Mouse (Mus musculus) adrenal gland, adult (tissue): ENCODE data around the gene D10Jhu81e.
A peak's percentile ranks its signal among the peaks of the same experiment; 100 is the strongest.

Experiments used
- DNase-seq, 2 experiments: peaks; one replicate each; pipeline ENCODE4 v3.0.0; 2022 to 2023; ENCODE audit warnings: low spot score in 1 of 2; ENCODE audit not compliant: inconsistent age in 2 of 2

The D10Jhu81e gene

GRCm38 (mm10) chr10:78163923-78164322, 5.7 kb downstream of the D10Jhu81e start:
- DNase-seq: peak; percentile 69 to 88

GRCm38 (mm10) chr10:78163241-78163640, 6.3 kb downstream of the D10Jhu81e start:
- DNase-seq: no peak

- DNase-seq: no peak
Measured at GRCm38 (mm10) chr10:78162646-78163045, 6.9 kb downstream of the D10Jhu81e start.

DNA sequence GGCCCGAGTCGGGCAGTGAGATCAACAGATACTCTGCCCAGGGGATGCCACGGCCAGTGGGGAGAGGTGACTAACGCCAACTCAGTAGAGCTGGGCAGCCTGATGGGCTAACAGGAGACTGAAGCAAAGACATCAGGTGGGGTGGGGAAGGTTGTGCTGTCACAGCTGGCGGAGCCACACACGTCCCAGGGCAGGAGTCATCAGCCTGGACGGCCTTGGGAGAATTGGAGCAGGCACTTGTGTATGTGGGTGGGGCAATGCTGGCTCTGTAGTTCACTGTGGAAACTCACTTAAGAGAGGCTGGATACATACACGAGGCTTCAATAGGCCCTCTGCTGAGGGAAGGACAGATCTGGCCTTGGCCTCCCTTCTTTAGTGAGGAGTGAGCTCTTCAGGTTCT, 8.5 kb downstream of the D10Jhu81e start:
- peak; percentile 62 to 73 for DNase-seq

DNA sequence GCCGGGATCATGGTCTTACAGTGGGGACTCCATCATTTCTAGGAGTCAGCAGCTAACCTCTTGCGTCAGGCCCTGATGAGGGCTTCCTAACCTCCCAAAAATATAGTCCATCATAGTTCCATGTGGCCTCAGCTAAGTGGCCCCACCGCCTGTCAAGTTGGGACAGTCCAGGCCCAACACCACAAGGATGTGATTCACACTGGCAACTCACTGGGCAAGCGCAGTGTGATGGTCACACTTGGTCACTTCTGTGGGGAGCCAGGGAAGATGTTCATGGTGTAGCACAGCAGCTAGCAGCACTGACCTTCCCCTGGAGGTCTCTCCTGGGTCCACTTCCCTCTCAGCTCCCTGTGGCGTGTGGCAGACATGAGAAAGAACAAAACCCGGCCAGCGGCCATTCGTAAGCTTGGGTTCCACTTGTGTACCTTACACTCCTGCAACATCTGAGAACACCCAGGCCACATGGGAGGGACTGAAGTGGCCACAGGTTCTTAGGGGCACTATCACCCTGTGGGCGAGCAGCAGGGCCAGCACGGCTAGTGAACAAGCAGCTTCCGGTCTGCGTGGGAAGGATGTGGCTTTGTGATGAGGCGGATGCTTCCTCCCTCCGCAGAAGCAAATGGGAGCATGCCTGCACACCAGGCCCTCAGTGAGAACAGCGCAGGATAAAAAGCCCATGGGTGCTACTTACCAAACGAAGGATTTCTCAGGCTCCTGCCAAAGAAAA, 9.1 kb downstream of the D10Jhu81e start:
- DNase-seq: peak in 1 of 2 experiments; percentile 59

- DNase-seq: peak; percentile 86 to 96
Measured at GRCm38 (mm10) chr10:78159906-78160305, 9.7 kb downstream of the D10Jhu81e start.

- DNase-seq: peak; percentile 74 to 89
Measured at GRCm38 (mm10) chr10:78159252-78159878, 10.2 kb downstream of the D10Jhu81e start.

- DNase-seq: peak; percentile 65 to 87
Measured at GRCm38 (mm10) chr10:78158041-78158440, 11.5 kb downstream of the D10Jhu81e start.

- DNase-seq: no peak
Measured at GRCm38 (mm10) chr10:78156926-78157325, 12.7 kb downstream of the D10Jhu81e start.

DNA sequence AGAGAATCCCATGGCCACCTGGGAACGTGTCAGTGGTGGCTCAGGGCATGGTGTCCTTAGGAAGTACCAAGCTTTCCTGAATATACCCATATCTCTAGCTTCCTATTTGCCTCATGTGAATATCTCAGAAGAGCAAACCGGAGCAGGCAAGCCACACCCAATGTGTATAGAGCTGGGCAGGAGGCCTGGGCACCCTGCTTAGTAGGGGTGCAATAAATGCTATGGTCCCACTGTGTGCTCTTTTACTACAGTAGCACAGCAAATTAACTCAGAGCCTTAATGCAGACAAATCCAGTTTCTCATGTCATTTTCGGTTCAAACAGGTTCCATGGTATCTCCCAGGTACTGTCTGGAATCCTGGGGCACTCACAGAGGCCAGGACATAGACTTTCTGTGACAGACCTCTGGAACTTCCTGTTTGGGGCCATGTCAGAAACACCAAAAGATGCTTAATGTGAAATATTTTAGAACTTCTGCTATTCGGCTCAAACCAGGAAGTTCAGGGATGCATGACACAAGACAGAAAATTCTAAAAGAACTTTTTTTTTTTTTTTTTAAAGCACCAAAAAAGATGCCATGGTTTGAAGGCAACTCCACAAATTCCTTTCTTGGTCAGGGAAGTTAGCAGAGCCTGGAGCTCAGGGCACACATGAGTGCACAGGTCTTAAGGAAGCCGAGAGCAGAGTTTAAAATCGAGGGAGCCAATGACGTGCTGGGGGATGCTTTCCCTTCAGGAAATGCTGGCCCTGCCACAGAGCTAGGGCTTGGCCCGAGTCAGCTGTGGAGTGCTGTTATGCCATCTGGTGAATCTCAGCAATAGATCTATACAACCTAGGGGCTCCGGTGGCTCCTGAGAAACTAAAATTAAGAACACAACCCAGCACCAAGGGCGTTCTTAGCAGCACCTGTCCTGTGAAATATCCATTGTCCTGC, 20.5 kb downstream of the D10Jhu81e start:
- no peak for DNase-seq

- no peak for DNase-seq
Measured at GRCm38 (mm10) chr10:78147908-78148441, 21.6 kb downstream of the D10Jhu81e start.

DNA sequence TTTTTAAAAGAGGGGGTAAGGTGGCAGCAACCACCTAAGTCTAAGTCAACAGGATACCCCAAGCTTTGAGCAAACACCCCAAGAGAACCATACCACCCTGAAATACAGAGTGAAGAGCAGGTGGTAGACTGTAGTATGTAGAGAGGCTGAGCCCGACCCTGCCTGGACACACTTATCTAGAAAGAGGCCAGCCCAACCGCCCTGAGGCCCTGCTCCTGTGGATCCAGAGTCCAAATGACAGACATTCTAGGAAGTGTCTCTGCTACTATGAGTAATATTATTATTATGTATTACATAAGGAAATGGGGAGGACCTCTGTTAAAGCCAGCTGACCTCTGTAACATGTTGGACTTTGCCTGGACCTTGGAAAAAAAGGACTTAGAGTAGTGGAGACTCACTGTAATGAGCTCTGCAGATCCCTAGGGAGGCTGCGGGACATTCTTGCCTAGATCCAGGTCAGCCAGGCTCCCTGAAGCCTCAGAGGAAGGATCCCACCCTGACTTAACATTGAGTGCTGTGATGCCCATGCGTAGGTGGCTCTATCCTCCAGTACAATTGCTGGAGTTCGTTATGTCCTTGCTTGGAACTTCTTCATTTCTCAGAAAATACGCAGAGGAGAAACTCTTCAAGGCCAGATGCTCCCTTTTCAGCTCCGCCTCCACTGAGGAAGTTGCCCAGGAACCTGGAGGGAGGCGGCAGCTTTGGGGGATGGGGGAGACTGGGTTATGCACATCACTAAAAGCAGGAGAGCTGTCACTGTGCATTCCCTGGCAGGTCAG, 25.7 kb downstream of the D10Jhu81e start:
- DNase-seq: peak; percentile 22 to 59

GRCm38 (mm10) chr10:78140843-78141242, 28.7 kb downstream of the D10Jhu81e start:
- DNase-seq: no peak

- DNase-seq: no peak
Measured at GRCm38 (mm10) chr10:78140251-78140600, 29.4 kb downstream of the D10Jhu81e start.

GRCm38 (mm10) chr10:78139572-78140250, 29.9 kb downstream of the D10Jhu81e start:
- DNase-seq: peak in 1 of 2 experiments; percentile 23

GRCm38 (mm10) chr10:78138812-78139523, 30.6 kb downstream of the D10Jhu81e start:
- peak in 1 of 2 experiments; percentile 76 for DNase-seq

DNA sequence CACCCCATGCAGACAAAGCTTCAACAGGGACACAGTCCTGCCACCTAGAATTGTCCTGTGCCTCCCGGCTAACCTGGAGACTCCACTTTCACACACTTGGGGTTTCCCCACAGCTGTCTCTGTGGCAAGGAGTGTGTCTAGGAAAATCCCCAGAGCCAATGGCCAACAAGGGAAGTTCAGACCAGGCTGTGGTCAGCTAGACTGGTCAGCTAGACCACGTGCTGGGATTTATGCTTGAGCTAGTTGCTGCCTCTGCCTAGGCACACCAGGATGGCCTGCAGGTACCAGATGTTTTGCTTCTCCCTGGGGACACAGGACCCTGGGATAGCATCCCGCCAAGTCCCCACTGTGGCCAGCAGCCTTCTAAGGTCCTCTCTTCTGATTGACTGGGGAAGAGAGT, 32.4 kb downstream of the D10Jhu81e start:
- no peak for DNase-seq

GRCm38 (mm10) chr10:78135947-78136346, 33.6 kb downstream of the D10Jhu81e start:
- DNase-seq: no peak
